ENCODE assay signal across 17 mouse cellular contexts in genomic region chr17:7326415-7326814, GRCm38 (mm10). TPM values are rescaled to one million over a fixed set of nuclear protein-coding genes. Genes with fewer than 3 reads are reported as not detected.
"Had no signal": no experiment of that assay in that cellular context is flagged by ENCODE, and none has a peak within 500 bp of the region (broad histone marks: within the 10 kb centered on the region; RNA-seq: fewer than 3 reads in every experiment).

No protein-coding gene starts in this region.

RNA-seq across cellular contexts. Expression of gene Tcp10a, which starts 2.0 kb away (rescaled TPM):
- total RNA-seq: megakaryocyte progenitor cell, adult 5-6 weeks; midbrain, postnatal 0 days; neutrophil, adult 5-6 weeks had no signal
- polyA plus RNA-seq: lung, postnatal 0 days; macrophage; midbrain, embryonic 11.5 days; midbrain, embryonic 13.5 days; midbrain, embryonic 15.5 days; neural tube, embryonic 12.5 days; neural tube, embryonic 14.5 days; spleen, adult 2 months; stomach, embryonic 15.5 days; stomach, postnatal 0 days; thymus, adult 2 months; urinary bladder, adult 2 months had no signal

RNA-seq across cellular contexts. Expression of gene Ttll2, which starts 26.1 kb away (rescaled TPM):
- total RNA-seq: megakaryocyte progenitor cell, adult 5-6 weeks; midbrain, postnatal 0 days; monocyte, adult 5-6 weeks; neutrophil, adult 5-6 weeks had no signal
- polyA plus RNA-seq: lung, embryonic 15.5 days; lung, postnatal 0 days; macrophage; midbrain, embryonic 11.5 days; midbrain, embryonic 13.5 days; midbrain, embryonic 15.5 days; midbrain, postnatal 0 days; neural tube, embryonic 12.5 days; neural tube, embryonic 14.5 days; spleen, adult 2 months; stomach, embryonic 15.5 days; thymus, adult 2 months; urinary bladder, adult 2 months had no signal

RNA-seq across cellular contexts. Expression of gene Gm49630, which starts 45.4 kb away (rescaled TPM):
- total RNA-seq: megakaryocyte progenitor cell, adult 5-6 weeks; midbrain, postnatal 0 days; monocyte, adult 5-6 weeks; neutrophil, adult 5-6 weeks had no signal
- polyA plus RNA-seq: lung, embryonic 15.5 days; lung, postnatal 0 days; macrophage; midbrain, embryonic 11.5 days; midbrain, embryonic 13.5 days; midbrain, embryonic 15.5 days; midbrain, postnatal 0 days; neural tube, embryonic 12.5 days; neural tube, embryonic 14.5 days; spleen, adult 2 months; stomach, embryonic 15.5 days; stomach, postnatal 0 days; thymus, adult 2 months; urinary bladder, adult 2 months had no signal

RNA-seq across cellular contexts. Expression of gene Unc93a2, which starts 58.8 kb away (rescaled TPM):
- total RNA-seq: megakaryocyte progenitor cell, adult 5-6 weeks; midbrain, postnatal 0 days; monocyte, adult 5-6 weeks; neutrophil, adult 5-6 weeks had no signal
- polyA plus RNA-seq: lung, embryonic 15.5 days; lung, postnatal 0 days; macrophage; midbrain, embryonic 11.5 days; midbrain, embryonic 13.5 days; neural tube, embryonic 12.5 days; neural tube, embryonic 14.5 days; spleen, adult 2 months; stomach, embryonic 15.5 days had no signal
